Mouse (Mus musculus): ENCODE results near the gene Cxcr1.
"Not testable (repeated sequence)": the region's sequence is repeated elsewhere in the genome, so short reads cannot be mapped to it uniquely, and the experiment has no call there.

The Cxcr1 gene

GRCm38 (mm10) chr1:74195961-74196360 is 1.5 kb upstream of the Cxcr1 start:
- no peak for DNase-seq

DNA sequence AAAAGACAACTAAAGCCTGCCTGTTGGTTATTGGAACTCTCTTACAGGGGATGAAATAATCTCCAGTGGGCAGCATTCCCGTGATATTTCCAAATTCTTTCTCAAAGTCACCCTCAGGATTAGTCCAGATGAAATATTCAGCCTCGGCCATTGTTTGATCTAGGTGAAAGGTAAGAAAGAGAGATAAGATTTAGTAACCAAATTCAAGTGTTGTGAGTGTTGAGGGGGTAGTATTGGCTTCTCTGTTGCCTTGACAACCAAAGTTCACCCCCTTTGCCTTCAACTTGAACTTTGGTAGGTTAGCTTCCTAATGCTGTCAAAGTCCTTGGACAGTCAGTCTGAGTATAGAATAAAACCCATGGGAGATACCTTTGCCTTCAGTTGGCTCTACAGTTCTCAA is 1.7 kb downstream of the Cxcr1 start:
- no peak for DNase-seq

DNA sequence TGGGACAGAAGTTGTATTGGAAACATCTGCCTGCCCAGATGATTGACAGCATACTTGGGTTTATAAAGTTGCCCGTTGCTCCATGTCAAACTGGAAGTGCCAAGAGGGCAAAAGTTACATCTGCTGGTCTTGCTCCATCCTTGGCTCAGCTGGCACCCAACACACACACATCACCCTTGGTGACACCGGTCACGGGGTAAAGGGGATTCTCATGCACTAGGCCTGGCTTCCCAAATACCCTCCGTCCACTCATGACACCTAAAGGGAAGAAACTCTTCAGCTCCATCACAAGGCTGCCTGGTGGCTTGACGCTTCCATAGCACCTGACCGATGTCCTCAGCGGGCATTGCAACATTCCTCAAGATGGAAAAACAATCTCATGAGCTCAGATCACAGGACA is 4.0 kb downstream of the Cxcr1 start:
- no peak for DNase-seq

- no peak for DNase-seq
Measured at GRCm38 (mm10) chr1:74183006-74183405, 11.4 kb downstream of the Cxcr1 start.

DNA sequence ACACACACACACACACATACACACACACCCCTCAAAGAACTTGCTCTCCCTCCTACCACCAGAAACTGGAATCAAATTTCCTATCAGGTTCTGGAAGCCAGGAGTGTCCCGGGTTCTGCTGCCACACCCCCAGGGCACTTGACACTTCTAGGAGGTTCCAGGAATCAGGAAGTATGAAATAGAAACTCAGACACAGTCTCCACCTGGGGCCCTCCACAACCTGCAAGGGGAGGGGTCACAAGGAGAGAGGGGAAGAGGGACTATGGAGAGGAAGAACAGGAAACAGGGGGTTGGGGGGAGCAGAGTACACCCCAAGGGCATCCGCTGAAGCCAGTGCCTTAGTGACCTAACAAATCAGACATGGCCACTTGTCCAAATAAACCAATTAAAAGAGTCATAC is 13.0 kb downstream of the Cxcr1 start:
- DNase-seq: no peak

DNA sequence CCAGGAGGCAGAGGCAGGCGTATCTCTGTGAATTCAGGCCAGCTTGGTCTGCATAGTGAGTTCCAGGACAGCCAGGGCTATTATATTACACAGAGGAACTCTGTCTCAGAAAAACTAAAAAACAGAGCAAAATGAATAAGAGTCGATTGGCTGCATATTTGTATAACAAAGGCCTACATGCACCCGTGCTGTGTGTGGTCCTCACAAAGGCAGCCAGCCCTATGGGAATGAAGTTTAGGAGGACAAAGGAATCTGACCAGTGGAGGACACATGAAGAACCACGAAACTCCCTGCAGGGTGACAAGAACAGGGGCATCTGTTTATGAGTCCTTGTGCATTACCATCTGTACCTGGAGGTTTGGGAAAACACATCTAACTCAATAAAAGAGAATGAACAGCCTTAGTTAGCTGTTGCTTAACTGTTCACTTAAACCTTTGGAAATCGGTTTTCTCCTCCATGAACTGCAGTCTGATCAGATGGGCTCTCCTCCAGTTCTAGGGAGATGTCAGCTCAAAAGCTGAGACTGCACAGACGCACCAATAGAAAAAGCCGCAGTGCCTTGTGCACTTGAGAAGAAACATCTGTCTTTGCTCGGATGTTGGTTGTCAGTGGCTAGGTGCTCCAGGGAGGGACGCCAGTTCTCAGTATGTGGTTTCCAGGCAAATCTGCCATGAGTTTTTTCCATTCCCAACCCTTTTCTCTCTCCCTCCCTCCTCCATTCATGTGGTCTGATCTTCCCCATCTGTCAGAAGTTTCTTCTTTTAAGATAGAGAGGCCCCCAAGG is 14.6 kb downstream of the Cxcr1 start:
- no peak for DNase-seq

DNA sequence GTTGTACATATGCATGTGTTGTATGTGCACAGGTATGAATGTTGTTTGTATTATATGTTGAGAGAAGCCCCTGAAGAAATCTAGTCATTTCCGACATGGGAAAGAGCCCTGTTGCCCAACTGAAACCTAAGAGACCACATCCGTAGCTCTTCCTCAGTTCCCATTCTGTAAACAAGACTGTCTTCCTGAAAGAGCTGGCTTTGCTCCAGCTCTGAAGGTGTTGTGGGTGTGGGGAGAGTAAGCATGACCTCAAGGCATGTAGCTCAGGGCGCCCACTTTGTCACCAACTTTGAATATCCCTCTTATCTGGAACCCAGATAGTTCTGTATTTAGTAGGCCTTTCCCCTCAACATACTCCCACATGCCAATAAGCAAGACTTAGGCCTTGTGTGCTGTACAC is 15.8 kb downstream of the Cxcr1 start:
- no peak for DNase-seq

DNA sequence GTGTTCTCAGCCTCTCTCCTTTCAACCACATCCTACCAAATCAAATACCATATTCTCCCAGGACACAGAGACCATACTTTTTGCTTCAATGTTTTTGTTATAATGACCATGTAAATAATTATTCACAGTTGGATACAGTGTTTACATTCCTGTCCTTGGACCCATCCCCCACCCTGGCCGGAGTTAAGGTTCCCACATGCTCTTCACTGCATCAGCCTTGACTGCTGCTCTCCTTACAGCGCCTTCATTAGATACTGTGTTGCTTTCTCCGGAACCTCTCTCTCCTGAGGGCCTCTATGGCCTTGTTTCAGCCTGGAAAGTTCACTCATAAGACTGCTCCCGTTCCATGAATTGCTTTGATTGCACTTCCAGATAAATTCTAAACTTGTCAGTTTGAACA is 18.7 kb downstream of the Cxcr1 start:
- DNase-seq: no peak

- no peak for DNase-seq
Measured at GRCm38 (mm10) chr1:74172722-74173121, 21.7 kb downstream of the Cxcr1 start.

- no peak for DNase-seq
Measured at GRCm38 (mm10) chr1:74169721-74170120, 24.7 kb downstream of the Cxcr1 start.

GRCm38 (mm10) chr1:74167136-74167535 is 27.3 kb downstream of the Cxcr1 start:
- no peak for DNase-seq

- no peak for DNase-seq
Measured at GRCm38 (mm10) chr1:74160036-74160435, 34.4 kb downstream of the Cxcr1 start.

- not testable (repeated sequence) for DNase-seq
Measured at GRCm38 (mm10) chr1:74159613-74160012, 34.8 kb downstream of the Cxcr1 start.

- DNase-seq: no peak
Measured at GRCm38 (mm10) chr1:74156381-74156910, 38.0 kb downstream of the Cxcr1 start.

- no peak for DNase-seq
Measured at GRCm38 (mm10) chr1:74155435-74156012, 38.9 kb downstream of the Cxcr1 start.

DNA sequence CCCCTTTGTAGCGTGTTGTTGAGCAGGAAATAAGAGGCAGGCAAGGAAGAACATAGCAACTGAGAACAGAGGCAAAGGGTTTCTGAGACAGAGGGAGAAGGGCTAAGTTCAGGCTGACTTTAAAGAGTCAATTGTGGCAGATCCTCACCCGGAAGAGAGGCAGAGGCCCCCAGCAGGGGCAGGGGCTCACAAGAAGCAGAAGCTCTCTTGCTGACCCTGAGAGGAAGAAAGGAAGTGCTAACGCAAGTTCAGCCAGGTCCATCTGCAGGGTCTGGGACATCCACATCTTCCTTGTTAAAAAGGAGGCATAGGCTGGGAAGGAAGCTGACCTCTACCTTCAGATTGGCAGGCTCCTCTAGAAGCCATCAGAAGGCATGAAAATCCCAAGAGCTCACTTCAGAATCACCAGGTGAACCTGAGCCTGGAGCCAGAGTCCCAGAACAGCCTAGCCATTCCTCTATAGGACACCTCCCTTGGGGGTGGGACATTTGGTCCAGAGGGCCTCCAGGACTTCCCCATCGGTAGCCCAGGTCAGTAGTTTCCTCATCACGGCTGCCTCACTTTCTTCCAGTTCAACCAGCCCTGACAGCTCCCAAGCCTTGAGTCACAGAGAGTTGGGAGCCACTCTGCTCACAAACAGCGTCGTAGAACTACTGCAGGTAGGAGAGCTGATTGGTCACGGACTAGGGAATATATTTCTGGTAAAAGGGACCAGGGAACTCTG is 40.8 kb downstream of the Cxcr1 start, which contains the start of gene Cxcr2:
Gene Cxcr2, plus strand, starts transcription at position 529 of the 724 bp plus-strand sequence.
- no peak for DNase-seq

DNA sequence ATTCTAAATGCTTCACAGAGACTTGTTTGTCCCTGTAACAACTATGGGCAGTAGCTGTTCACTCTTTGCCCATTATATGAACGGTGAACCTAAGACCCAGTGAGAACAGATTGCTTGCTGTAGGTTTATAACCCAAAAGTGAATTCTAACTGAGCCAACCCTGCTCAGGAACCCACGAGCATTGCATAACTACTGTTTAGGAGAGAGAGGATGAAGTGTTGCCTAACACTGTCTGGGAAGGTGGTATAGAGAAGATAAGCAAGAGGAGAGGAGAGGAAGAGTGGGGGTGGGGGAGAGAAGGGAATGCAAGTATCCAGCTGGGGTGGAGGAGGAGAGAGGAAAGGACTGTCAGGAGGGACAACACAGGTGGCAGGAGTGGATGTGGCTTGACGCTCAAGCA is 43.3 kb downstream of the Cxcr1 start:
- no peak for DNase-seq

DNA sequence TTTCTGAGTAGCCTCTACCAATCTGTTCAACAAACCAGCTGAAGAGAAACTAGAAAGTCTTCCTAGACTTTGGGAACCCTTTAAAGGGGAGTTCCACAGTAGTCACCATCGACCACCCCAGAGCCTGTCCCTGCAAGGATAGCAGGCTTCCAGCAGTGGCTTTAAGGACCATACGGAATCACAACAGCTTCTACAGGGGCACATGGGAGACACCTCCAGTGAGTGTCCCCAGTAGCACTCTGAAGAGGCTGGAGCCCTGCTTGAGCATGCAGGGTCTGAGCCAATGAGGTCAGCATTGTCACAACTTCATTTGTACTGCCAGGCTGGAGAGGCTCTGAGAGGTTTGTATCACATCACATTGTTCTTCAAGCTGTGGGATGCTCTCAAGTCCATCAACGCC is 44.3 kb downstream of the Cxcr1 start:
- no peak for DNase-seq

- DNase-seq: no peak
Measured at GRCm38 (mm10) chr1:74149106-74149885, 45.1 kb downstream of the Cxcr1 start.

All from cerebellum, adult 9-10 months (tissue).